Mouse (Mus musculus) monocyte, adult 5-6 weeks (primary cell): ENCODE measurements around the gene Tmem151a. TPM values are rescaled to one million over a fixed set of nuclear protein-coding genes. Genes with fewer than 3 reads are reported as not detected.

Experiments used
- ATAC-seq: fragments of 153-309, 156-312 bp; replicated peaks from 2 replicates; pipeline ENCODE4 v1.8.0; 2017; ENCODE audit warnings: mild to moderate bottlenecking; ENCODE audit not compliant: low TSS enrichment, insufficient number of reproducible peaks, severe bottlenecking, poor library complexity, low FRiP score
- total RNA-seq: library from RNA; stranded (forward); fragments of 200-1000, 200-491, 200-594 nt; gene quantifications from 3 replicates; pipeline ENCODE4 v1.2.3, GENCODE M21; 2017

Gene Tmem151a
- total RNA-seq, 1 experiment from 2014 or later, result 0.67 TPM

- no peak for ATAC-seq
Measured at GRCm38 (mm10) chr19:5051515-5051914, 33.8 kb downstream of the Tmem151a start.

GRCm38 (mm10) chr19:5051031-5051430 lies 34.3 kb downstream of the Tmem151a start:
- ATAC-seq, result no peak

- 0 out of 2 replicates have a peak, but pooled peaks have one; percentile 6 for ATAC-seq
Measured at GRCm38 (mm10) chr19:5050047-5050905, 35.1 kb downstream of the Tmem151a start, which contains the start of gene Rin1. Rin1 (plus strand) TSS chr19:5050481.

GRCm38 (mm10) chr19:5049325-5049724 lies 36.0 kb downstream of the Tmem151a start:
- no peak for ATAC-seq

GRCm38 (mm10) chr19:5048138-5049056 lies 36.9 kb downstream of the Tmem151a start:
- ATAC-seq, result no peak

- ATAC-seq, result no peak
Measured at GRCm38 (mm10) chr19:5045531-5045930, 39.8 kb downstream of the Tmem151a start.

- ATAC-seq, result no peak
Measured at GRCm38 (mm10) chr19:5041588-5041987, 43.7 kb downstream of the Tmem151a start.

GRCm38 (mm10) chr19:5040862-5041523 lies 44.3 kb downstream of the Tmem151a start, which contains the start of gene Brms1:
Brms1 (plus strand) TSS chr19:5041354.
- peak; percentile 87 for ATAC-seq

GRCm38 (mm10) chr19:5039301-5040114 lies 45.8 kb downstream of the Tmem151a start:
- no peak for ATAC-seq

GRCm38 (mm10) chr19:5038709-5039156 lies 46.6 kb downstream of the Tmem151a start, which contains the start of the genes B4gat1 and AC124502.3:
B4gat1 (plus strand) TSS chr19:5038826.
AC124502.3 (plus strand) TSS chr19:5038891.
- ATAC-seq, result peak; percentile 78

- ATAC-seq, result no peak
Measured at GRCm38 (mm10) chr19:5037678-5038571, 47.4 kb downstream of the Tmem151a start.

GRCm38 (mm10) chr19:5036577-5036976 lies 48.8 kb downstream of the Tmem151a start:
- no peak for ATAC-seq

GRCm38 (mm10) chr19:5032686-5033085 lies 52.6 kb downstream of the Tmem151a start:
- no peak for ATAC-seq

- no peak for ATAC-seq
Measured at GRCm38 (mm10) chr19:5026111-5026510, 59.2 kb downstream of the Tmem151a start.

GRCm38 (mm10) chr19:5023621-5024479 lies 61.5 kb downstream of the Tmem151a start, which contains the start of gene Slc29a2:
Slc29a2 (plus strand) TSS chr19:5023860.
- ATAC-seq, result peak; percentile 90

- ATAC-seq, result no peak
Measured at GRCm38 (mm10) chr19:5021416-5021815, 63.9 kb downstream of the Tmem151a start.
